Mouse (Mus musculus) layer of hippocampus, postnatal 25 days (tissue): ENCODE results near the gene Dnajb7. TPM values are rescaled to one million over a fixed set of nuclear protein-coding genes. Genes with fewer than 3 reads are reported as not detected.
"Not testable (repeated sequence)": the region's sequence is repeated elsewhere in the genome, so short reads cannot be mapped to it uniquely, and the experiment has no call there.

ENCODE experiments used
- DNase-seq, 2 experiments: peaks; one replicate each; pipeline ENCODE4 v3.0.0; 2022; ENCODE audit warnings: mixed read lengths in 2 of 2, low spot score in 1 of 2; ENCODE audit errors: extremely low spot score in 1 of 2
- total RNA-seq, 2 experiments: library from RNA; stranded (reverse); gene quantifications; 2 replicates each; pipeline ENCODE4 v1.2.3; 2021

The Dnajb7 gene
- not detected for total RNA-seq

GRCm38 (mm10) chr15:81408199-81408598 is at the start of gene Dnajb7:
Gene Dnajb7 (minus strand): TSS chr15:81408299.
- DNase-seq: no peak

GRCm38 (mm10) chr15:81448463-81448862 is 40.4 kb upstream of the Dnajb7 start:
- peak in 1 of 2 experiments; percentile 61 for DNase-seq

GRCm38 (mm10) chr15:81439236-81439635 is 31.1 kb upstream of the Dnajb7 start:
- DNase-seq: no peak

- no peak for DNase-seq
These were observed 30.2 kb upstream of the Dnajb7 start for GRCm38 (mm10) chr15:81438345-81438744.

- DNase-seq: no peak
These were observed 23.1 kb upstream of the Dnajb7 start for GRCm38 (mm10) chr15:81431195-81431594.

GRCm38 (mm10) chr15:81427947-81428346 is 19.8 kb upstream of the Dnajb7 start:
- DNase-seq: no peak

GRCm38 (mm10) chr15:81425311-81425710 is 17.2 kb upstream of the Dnajb7 start:
- no peak for DNase-seq

GRCm38 (mm10) chr15:81422156-81422681 is 14.1 kb upstream of the Dnajb7 start:
- DNase-seq: no peak

- DNase-seq: no peak
These were observed 13.4 kb upstream of the Dnajb7 start for GRCm38 (mm10) chr15:81421454-81421853.

GRCm38 (mm10) chr15:81418065-81418464 is 10.0 kb upstream of the Dnajb7 start:
- no peak for DNase-seq

- DNase-seq: not testable (repeated sequence)
These were observed 8.7 kb upstream of the Dnajb7 start for GRCm38 (mm10) chr15:81416763-81417310.

GRCm38 (mm10) chr15:81405008-81405407 is 3.1 kb downstream of the Dnajb7 start:
- no peak for DNase-seq

- peak; percentile 99 for DNase-seq
These were observed 8.3 kb downstream of the Dnajb7 start, which contains the start of the genes St13 and Xpnpep3 for GRCm38 (mm10) chr15:81399638-81400315. Gene St13 (minus strand): TSS chr15:81400077. Gene Xpnpep3 (plus strand): TSS chr15:81400138.

GRCm38 (mm10) chr15:81399297-81399637 is 8.8 kb downstream of the Dnajb7 start:
- no peak for DNase-seq

GRCm38 (mm10) chr15:81398189-81398588 is 9.9 kb downstream of the Dnajb7 start:
- DNase-seq: no peak

GRCm38 (mm10) chr15:81394211-81394915 is 13.7 kb downstream of the Dnajb7 start:
- no peak for DNase-seq

GRCm38 (mm10) chr15:81392997-81393396 is 15.1 kb downstream of the Dnajb7 start:
- DNase-seq: peak; percentile 8 to 20

GRCm38 (mm10) chr15:81386327-81386726 is 21.8 kb downstream of the Dnajb7 start:
- DNase-seq: no peak

- no peak for DNase-seq
These were observed 29.3 kb downstream of the Dnajb7 start for GRCm38 (mm10) chr15:81378845-81379244.

- no peak for DNase-seq
These were observed 33.5 kb downstream of the Dnajb7 start for GRCm38 (mm10) chr15:81374621-81375020.

GRCm38 (mm10) chr15:81370356-81370755 is 37.7 kb downstream of the Dnajb7 start:
- no peak for DNase-seq
